Mouse (Mus musculus): ENCODE measurements around the gene Inhbb. TPM values are rescaled to one million over a fixed set of nuclear protein-coding genes. Genes with fewer than 3 reads are reported as not detected.
A peak's percentile ranks its signal among the peaks of the same experiment; 100 is the strongest.

Inhbb gene
- polyA plus RNA-seq (2014; fragmentation: Nextera tagmentation; extraction: Ambion mirVana), result 0.37 and 0.51 TPM in 2 replicates

DNA sequence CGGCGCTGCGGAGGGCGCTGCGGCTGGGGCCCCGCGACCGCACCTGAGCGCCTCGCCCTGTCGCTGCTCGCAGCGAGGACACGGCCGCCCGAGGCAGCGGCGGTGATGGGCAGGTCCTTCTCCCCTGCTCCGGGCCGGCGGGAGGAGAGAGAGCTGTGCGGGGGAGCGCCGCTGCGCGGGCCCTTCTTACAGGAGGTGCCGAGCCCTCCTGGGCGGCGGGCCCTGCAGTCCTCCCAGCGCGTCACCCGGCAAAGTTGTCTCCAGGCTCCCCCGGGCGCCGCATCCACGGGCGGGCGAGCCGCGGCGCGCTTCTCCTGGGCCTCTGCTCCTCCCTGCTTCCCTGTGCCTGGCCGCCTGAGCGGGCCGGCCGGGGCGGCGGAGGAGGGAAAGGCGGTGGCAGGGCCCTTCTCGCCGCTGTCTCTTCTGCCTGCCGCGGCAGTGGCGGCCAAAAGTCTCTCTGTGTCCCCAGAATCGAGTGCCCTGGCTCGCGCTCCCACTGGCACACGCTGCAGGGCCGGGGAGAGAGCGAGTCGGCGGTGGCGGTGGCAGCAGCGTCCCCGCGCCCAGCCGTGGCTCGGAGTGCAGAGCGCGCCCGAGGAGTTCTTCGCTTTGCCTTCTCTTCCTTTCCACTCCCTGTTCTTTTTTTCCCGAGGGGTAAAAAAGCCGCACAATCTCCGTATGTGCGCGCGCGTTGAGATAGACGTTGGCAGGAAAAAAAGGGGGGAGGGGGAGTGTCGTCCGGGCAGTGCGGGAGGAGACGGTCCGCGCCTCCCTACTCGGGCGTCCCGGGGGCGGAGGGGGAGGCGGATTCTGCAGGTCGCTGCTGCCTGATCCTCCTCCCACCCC, at the start of gene Inhbb:
TSS of gene Inhbb (minus strand) at position 673 of the 846 bp plus-strand sequence.
- H3K9me3 ChIP-seq (ENCODE audit: control insufficient read depth, low read length), result no peaks in the 10 kb centered on the region
- H3K36me3 ChIP-seq (ENCODE audit: control insufficient read depth, insufficient read depth, low read length), result no peaks in the 10 kb centered on the region
- peaks cover 73% of the 10 kb centered on the region for H3K27me3 ChIP-seq (ENCODE audit: control insufficient read depth, insufficient read depth, low read length)
- H3K27ac ChIP-seq (ENCODE audit: low read depth, low read length), result no peak within 1 kb of the TSS
- ATAC-seq (ENCODE audit: low FRiP score), result peak; percentile 45
- H3K4me2 ChIP-seq, result peak within 1 kb of the TSS; percentile 98
- WGBS, result under 1% methylated on average over 64 of the region's 92 CpGs
- H3K4me3 ChIP-seq (ENCODE audit: low read depth, low read length), result peak within 1 kb of the TSS; percentile 54
- DNase-seq (ENCODE audit: low spot score, missing footprints), result peak; percentile 96
- peaks cover 25% of the 10 kb centered on the region for H3K4me1 ChIP-seq (ENCODE audit: control insufficient read depth, insufficient read depth, low read length)
- H3K9ac ChIP-seq (ENCODE audit: low read length), result peak within 1 kb of the TSS; percentile 64

DNA sequence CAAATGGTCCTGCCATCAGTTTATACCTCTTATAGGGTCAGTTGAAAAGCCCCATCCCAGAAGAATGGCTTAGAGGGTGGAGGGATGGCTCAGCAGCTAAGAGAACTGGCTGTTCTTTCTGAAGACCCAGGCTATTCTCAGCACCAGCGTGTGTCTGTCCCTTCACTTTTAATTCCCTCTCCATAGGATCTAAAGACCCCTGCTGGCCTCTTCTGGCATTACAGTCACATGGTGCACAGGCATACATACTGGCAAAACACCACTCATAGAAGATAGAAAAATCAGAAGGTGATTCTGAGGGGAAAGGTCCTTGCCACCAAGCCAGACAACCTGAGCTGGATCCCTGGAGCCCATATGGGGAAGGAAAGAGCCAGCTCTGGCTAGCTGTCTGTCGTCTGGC, 41.3 kb upstream of the Inhbb start:
- Histone ChIP-seq H3K27me3 (ENCODE audit: control insufficient read depth, insufficient read depth, low read length) (no peaks in the 10 kb centered on the region), H3K4me2 (no peak overlapping the region), H3K36me3 (ENCODE audit: control insufficient read depth, insufficient read depth, low read length) (no peaks in the 10 kb centered on the region), H3K9ac (ENCODE audit: low read length) (no peak overlapping the region), H3K9me3 (ENCODE audit: control insufficient read depth, low read length) (no peaks in the 10 kb centered on the region), H3K27ac (ENCODE audit: low read depth, low read length) (no peak overlapping the region), H3K4me1 (ENCODE audit: control insufficient read depth, insufficient read depth, low read length) (no peaks in the 10 kb centered on the region), H3K4me3 (ENCODE audit: low read depth, low read length) (no peak overlapping the region)
- peak; percentile 94 for DNase-seq (ENCODE audit: low spot score, missing footprints)
- ATAC-seq (ENCODE audit: low FRiP score), result no peak
- 38% methylated on average over 2 of the region's 2 CpGs for WGBS

DNA sequence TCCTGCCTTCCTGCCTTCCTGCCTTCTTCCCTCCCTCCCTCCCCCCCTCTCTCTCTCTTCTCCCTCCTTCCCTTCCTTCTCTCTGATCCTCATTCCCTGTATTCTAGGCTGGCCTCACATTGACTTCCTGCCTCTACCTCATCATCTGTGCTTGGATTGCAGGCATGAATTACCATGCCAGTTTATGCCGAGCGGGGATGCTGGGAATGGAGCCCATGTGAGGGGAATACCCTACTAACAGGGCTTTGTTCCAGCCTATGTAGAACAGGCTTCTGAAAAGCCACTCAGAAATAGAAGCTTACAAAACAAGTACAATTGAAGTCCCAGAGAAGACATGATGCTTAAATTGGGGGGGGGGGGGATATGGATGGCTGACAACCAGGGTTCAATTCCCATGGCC, 38.0 kb upstream of the Inhbb start:
- Histone ChIP-seq H3K4me3 (ENCODE audit: low read depth, low read length) (no peak overlapping the region), H3K4me2 (no peak overlapping the region), H3K9me3 (ENCODE audit: control insufficient read depth, low read length) (no peaks in the 10 kb centered on the region), H3K27me3 (ENCODE audit: control insufficient read depth, insufficient read depth, low read length) (no peaks in the 10 kb centered on the region), H3K27ac (ENCODE audit: low read depth, low read length) (no peak overlapping the region), H3K36me3 (ENCODE audit: control insufficient read depth, insufficient read depth, low read length) (no peaks in the 10 kb centered on the region), H3K4me1 (ENCODE audit: control insufficient read depth, insufficient read depth, low read length) (no peaks in the 10 kb centered on the region), H3K9ac (ENCODE audit: low read length) (no peak overlapping the region)
- DNase-seq (ENCODE audit: low spot score, missing footprints), result no peak
- ATAC-seq (ENCODE audit: low FRiP score), result no peak
- WGBS, result 84% methylated on average over 2 of the region's 2 CpGs

DNA sequence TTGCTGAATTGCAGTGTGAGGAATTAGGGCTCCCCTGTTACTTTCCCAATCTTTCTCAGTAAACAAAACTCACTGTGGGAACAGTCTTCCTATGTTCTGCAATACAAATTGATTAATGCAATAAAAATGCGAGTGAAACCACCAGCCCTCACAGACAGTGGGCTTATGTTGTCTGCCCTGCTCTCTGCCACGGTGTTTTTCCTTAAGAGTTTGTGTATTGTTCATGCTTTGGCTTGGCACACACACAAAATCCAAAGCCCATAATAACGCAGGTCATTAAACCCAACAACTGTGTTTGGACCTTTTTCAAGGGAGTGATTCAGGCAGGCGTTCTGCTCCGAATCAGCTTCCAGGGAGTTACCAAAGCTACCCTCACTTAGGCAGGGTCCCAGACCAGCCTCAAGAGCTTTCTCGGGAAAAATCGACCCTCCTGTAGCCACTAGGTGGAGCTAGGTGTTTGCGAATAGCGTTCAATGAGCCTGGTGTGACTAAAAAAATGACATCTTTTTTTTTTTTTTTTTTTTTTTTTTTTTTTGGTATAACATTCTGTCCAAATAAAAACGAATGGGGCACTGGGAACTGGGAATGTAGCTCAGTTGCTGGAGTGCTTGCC, 36.1 kb upstream of the Inhbb start:
- no peak overlapping the region for H3K27ac ChIP-seq (ENCODE audit: low read depth, low read length)
- no peaks in the 10 kb centered on the region for H3K27me3 ChIP-seq (ENCODE audit: control insufficient read depth, insufficient read depth, low read length)
- H3K9ac ChIP-seq (ENCODE audit: low read length), result no peak overlapping the region
- no peaks in the 10 kb centered on the region for H3K36me3 ChIP-seq (ENCODE audit: control insufficient read depth, insufficient read depth, low read length)
- no peak overlapping the region for H3K4me2 ChIP-seq
- peak; percentile 90 for DNase-seq (ENCODE audit: low spot score, missing footprints)
- no peak overlapping the region for H3K4me3 ChIP-seq (ENCODE audit: low read depth, low read length)
- H3K9me3 ChIP-seq (ENCODE audit: control insufficient read depth, low read length), result no peaks in the 10 kb centered on the region
- WGBS, result 22% methylated on average over 10 of the region's 10 CpGs
- H3K4me1 ChIP-seq (ENCODE audit: control insufficient read depth, insufficient read depth, low read length), result no peaks in the 10 kb centered on the region
- ATAC-seq (ENCODE audit: low FRiP score), result no peak

DNA sequence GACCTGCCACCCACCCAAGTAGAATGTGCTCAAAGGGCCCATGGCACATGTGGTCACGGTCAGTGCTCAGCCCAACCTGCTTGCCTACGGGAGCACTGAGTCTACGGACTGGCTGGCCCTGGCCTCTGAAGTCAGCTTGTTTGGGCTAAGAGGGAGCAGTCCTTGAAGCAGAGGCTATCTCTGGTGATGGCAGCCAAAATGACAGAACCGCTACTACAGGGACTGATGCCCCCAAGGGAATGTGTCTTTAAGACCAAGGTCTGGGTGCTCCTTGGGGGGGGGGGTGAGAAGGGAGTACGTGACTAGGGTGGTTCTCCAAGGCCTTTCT, 35.4 kb upstream of the Inhbb start:
- Histone ChIP-seq H3K27ac (ENCODE audit: low read depth, low read length) (no peak overlapping the region), H3K4me2 (no peak overlapping the region), H3K4me1 (ENCODE audit: control insufficient read depth, insufficient read depth, low read length) (no peaks in the 10 kb centered on the region), H3K9me3 (ENCODE audit: control insufficient read depth, low read length) (no peaks in the 10 kb centered on the region), H3K27me3 (ENCODE audit: control insufficient read depth, insufficient read depth, low read length) (no peaks in the 10 kb centered on the region), H3K9ac (ENCODE audit: low read length) (no peak overlapping the region), H3K4me3 (ENCODE audit: low read depth, low read length) (no peak overlapping the region), H3K36me3 (ENCODE audit: control insufficient read depth, insufficient read depth, low read length) (no peaks in the 10 kb centered on the region)
- no peak; the same call in 1 of the 2 replicates for ATAC-seq (ENCODE audit: low FRiP score)
- DNase-seq (ENCODE audit: low spot score, missing footprints), result no peak
- 73% methylated on average over 5 of the region's 5 CpGs for WGBS

DNA sequence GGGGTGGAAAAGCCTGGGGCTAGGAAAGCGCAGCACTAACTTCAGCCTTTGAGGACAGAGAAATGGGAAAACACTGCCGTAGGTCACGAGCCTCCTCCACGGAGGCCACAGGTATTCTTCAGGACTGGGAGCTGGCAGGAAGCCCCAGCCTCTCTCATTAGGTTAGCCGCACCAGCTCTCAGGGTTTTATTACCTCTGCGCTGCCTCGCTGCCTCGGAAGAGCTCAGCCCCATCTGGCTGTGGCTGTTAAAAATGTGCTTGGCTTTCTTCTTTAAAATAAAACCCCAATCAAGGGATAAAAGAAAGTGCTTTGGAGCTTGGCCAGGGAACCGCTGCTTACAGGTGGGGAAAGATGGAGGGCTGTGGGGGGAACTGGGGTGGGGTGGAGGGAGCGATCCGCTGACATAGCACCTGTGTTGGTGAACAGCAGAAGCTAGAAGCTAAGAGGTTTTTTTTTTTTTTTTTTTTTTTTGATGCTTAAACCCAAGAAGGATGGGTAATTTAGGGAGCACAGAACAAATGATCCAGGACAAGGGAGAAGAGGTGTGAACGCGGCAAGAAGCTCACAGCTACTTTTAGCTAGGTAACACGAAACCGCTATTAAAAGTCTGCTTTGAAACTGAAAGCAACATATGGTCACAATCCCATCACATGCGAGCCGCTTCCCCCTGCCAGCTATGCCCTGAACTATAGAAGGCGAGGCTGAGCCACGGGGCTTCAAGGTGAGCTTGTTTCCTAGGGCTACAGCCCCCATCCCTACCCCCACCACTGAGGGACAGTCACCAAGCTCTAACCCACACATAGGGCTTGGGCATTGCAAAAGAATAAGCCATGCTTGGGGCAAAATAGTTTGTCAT, 34.9 kb upstream of the Inhbb start:
- Histone ChIP-seq H3K9ac (ENCODE audit: low read length) (no peak overlapping the region), H3K4me3 (ENCODE audit: low read depth, low read length) (no peak overlapping the region), H3K27ac (ENCODE audit: low read depth, low read length) (no peak overlapping the region), H3K36me3 (ENCODE audit: control insufficient read depth, insufficient read depth, low read length) (no peaks in the 10 kb centered on the region), H3K9me3 (ENCODE audit: control insufficient read depth, low read length) (no peaks in the 10 kb centered on the region), H3K4me2 (no peak overlapping the region), H3K27me3 (ENCODE audit: control insufficient read depth, insufficient read depth, low read length) (no peaks in the 10 kb centered on the region), H3K4me1 (ENCODE audit: control insufficient read depth, insufficient read depth, low read length) (no peaks in the 10 kb centered on the region)
- WGBS, result 60% methylated on average over 19 of the region's 19 CpGs
- ATAC-seq (ENCODE audit: low FRiP score), result no peak
- no peak for DNase-seq (ENCODE audit: low spot score, missing footprints)

DNA sequence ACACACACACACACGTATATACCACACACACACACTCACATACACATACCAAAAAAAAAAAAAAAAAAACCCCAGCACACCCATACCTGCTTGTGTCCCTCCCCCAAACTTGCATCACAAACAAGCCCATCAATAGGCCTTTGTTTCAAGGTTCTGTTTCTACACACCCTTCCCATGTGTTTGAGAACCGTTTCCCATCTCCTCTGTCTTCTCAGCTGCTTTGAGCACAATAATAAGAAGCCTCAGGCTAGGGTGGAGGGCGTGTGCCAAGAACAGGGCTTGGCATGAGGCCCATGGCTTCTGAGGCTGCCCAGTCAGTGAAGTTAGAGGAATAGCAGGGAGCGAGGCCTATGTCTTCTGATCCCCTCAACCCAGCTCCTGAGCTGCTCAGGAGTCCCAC, 31.7 kb upstream of the Inhbb start:
- WGBS, result 75% methylated on average over 4 of the region's 4 CpGs
- Histone ChIP-seq H3K9me3 (ENCODE audit: control insufficient read depth, low read length) (no peaks in the 10 kb centered on the region), H3K4me3 (ENCODE audit: low read depth, low read length) (no peak overlapping the region), H3K4me2 (no peak overlapping the region), H3K4me1 (ENCODE audit: control insufficient read depth, insufficient read depth, low read length) (no peaks in the 10 kb centered on the region), H3K27ac (ENCODE audit: low read depth, low read length) (no peak overlapping the region), H3K27me3 (ENCODE audit: control insufficient read depth, insufficient read depth, low read length) (no peaks in the 10 kb centered on the region), H3K9ac (ENCODE audit: low read length) (no peak overlapping the region), H3K36me3 (ENCODE audit: control insufficient read depth, insufficient read depth, low read length) (no peaks in the 10 kb centered on the region)
- ATAC-seq (ENCODE audit: low FRiP score), result no peak
- no peak for DNase-seq (ENCODE audit: low spot score, missing footprints)

DNA sequence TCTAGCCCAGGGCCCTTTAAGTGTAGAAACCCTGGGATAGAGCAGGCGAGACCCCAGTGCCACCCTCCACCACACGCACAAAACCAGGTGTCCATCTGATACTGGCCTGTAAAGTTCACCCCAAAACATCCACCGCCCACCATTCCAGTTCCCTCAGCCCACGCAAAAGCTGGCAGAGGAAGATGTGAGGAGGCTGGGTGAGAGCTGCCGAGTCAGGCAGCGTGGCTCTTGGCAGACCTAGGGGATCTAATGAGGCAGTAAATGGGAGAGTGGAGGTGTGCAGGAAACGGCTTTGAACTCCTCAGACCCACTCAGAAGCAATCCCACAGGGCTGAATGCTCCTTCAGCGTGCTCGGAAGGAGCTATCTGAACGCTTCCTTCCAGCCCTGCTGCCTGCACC, 29.4 kb upstream of the Inhbb start:
- H3K27ac ChIP-seq (ENCODE audit: low read depth, low read length), result no peak overlapping the region
- no peaks in the 10 kb centered on the region for H3K36me3 ChIP-seq (ENCODE audit: control insufficient read depth, insufficient read depth, low read length)
- H3K9me3 ChIP-seq (ENCODE audit: control insufficient read depth, low read length), result no peaks in the 10 kb centered on the region
- ATAC-seq (ENCODE audit: low FRiP score) (no peak), DNase-seq (ENCODE audit: low spot score, missing footprints) (no peak)
- 75% methylated on average over 10 of the region's 10 CpGs for WGBS
- H3K9ac ChIP-seq (ENCODE audit: low read length), result no peak overlapping the region
- H3K27me3 ChIP-seq (ENCODE audit: control insufficient read depth, insufficient read depth, low read length), result no peaks in the 10 kb centered on the region
- no peaks in the 10 kb centered on the region for H3K4me1 ChIP-seq (ENCODE audit: control insufficient read depth, insufficient read depth, low read length)
- H3K4me3 ChIP-seq (ENCODE audit: low read depth, low read length), result no peak overlapping the region
- no peak overlapping the region for H3K4me2 ChIP-seq
